Mouse (Mus musculus) liver, adult (tissue): ENCODE results near the gene Rab40b.

Experiments used
- GATA4 ChIP-seq: IDR thresholded peaks from 2 replicates; pipeline ENCODE4 v1.6.1; 2014; ENCODE audit warnings: mild to moderate bottlenecking, low read length; ENCODE audit not compliant: insufficient replicate concordance

Rab40b gene

GRCm38 (mm10) chr11:121387750-121388553, at the start of gene Rab40b:
Gene Rab40b (minus strand): TSS chr11:121388251.
- TF ChIP-seq GATA4, result no peak

- TF ChIP-seq GATA4, result no peak
These were observed 49.2 kb upstream of the Rab40b start for GRCm38 (mm10) chr11:121437236-121437635.

- TF ChIP-seq GATA4, result no peak
These were observed 46.4 kb upstream of the Rab40b start, which contains the start of gene Fn3k for GRCm38 (mm10) chr11:121434156-121435155. Gene Fn3k (plus strand): TSS chr11:121434913.

- TF ChIP-seq GATA4, result no peak
These were observed 45.3 kb upstream of the Rab40b start for GRCm38 (mm10) chr11:121433397-121433796.

GRCm38 (mm10) chr11:121421553-121422173, 33.6 kb upstream of the Rab40b start:
- no peak for TF ChIP-seq GATA4

GRCm38 (mm10) chr11:121420830-121421552, 32.9 kb upstream of the Rab40b start, which contains the start of gene Fn3krp:
Gene Fn3krp (plus strand): TSS chr11:121421401.
- TF ChIP-seq GATA4, result no peak

- TF ChIP-seq GATA4, result no peak
These were observed 32.3 kb upstream of the Rab40b start for GRCm38 (mm10) chr11:121420379-121420778.

- TF ChIP-seq GATA4, result no peak
These were observed 30.9 kb upstream of the Rab40b start for GRCm38 (mm10) chr11:121418932-121419331.

GRCm38 (mm10) chr11:121417971-121418370, 29.9 kb upstream of the Rab40b start:
- TF ChIP-seq GATA4, result no peak

- TF ChIP-seq GATA4, result no peak
These were observed 27.3 kb upstream of the Rab40b start for GRCm38 (mm10) chr11:121415351-121415750.

- TF ChIP-seq GATA4, result no peak
These were observed 26.7 kb upstream of the Rab40b start for GRCm38 (mm10) chr11:121414762-121415161.

- no peak for TF ChIP-seq GATA4
These were observed 19.5 kb upstream of the Rab40b start for GRCm38 (mm10) chr11:121407366-121408155.

- no peak for TF ChIP-seq GATA4
These were observed 4.4 kb upstream of the Rab40b start for GRCm38 (mm10) chr11:121392405-121392804.

GRCm38 (mm10) chr11:121390793-121391192, 2.7 kb upstream of the Rab40b start:
- no peak for TF ChIP-seq GATA4
